Mouse (Mus musculus): ENCODE measurements at regions not wholly inside any gene's neighbourhood (a gene's known extent, or its start where the extent isn't known, plus 50 kb on each side); places are given as distances from the start of the nearest gene placed in this dataset.

GRCm38 (mm10) chr2:149467801-149468200 is 62.9 kb downstream of the Cst10 start:
- WGBS: 82% methylated on average over 2 of the region's 2 CpGs
- ATAC-seq: no peak
- no peak overlapping the region for H3K9ac ChIP-seq (ENCODE audit: low read depth, low read length)
- no peak overlapping the region for H3K4me2 ChIP-seq (ENCODE audit: low read length)
- no peak overlapping the region for H3K27ac ChIP-seq (ENCODE audit: low read length)
- H3K9me3 ChIP-seq (replicated peaks; ENCODE audit: control insufficient read depth, low read length, poor library complexity, severe bottlenecking): no peaks in the 10 kb centered on the region
- no peaks in the 10 kb centered on the region for H3K27me3 ChIP-seq (ENCODE audit: control insufficient read depth, insufficient read depth, low read depth, low read length)
- no peak overlapping the region for H3K4me3 ChIP-seq (ENCODE audit: low read depth, low read length)
- H3K36me3 ChIP-seq (ENCODE audit: control insufficient read depth, insufficient read depth, low read length): no peaks in the 10 kb centered on the region
- no peaks in the 10 kb centered on the region for H3K4me1 ChIP-seq (ENCODE audit: control insufficient read depth, insufficient read depth, low read length)

GRCm38 (mm10) chr2:149472411-149472810 is 67.6 kb downstream of the Cst10 start:
- no peaks in the 10 kb centered on the region for H3K27me3 ChIP-seq (ENCODE audit: control insufficient read depth, insufficient read depth, low read depth, low read length)
- no peaks in the 10 kb centered on the region for H3K36me3 ChIP-seq (ENCODE audit: control insufficient read depth, insufficient read depth, low read length)
- no peak overlapping the region for H3K9ac ChIP-seq (ENCODE audit: low read depth, low read length)
- no peaks in the 10 kb centered on the region for H3K9me3 ChIP-seq (replicated peaks; ENCODE audit: control insufficient read depth, low read length, poor library complexity, severe bottlenecking)
- H3K4me2 ChIP-seq (ENCODE audit: low read length): no peak overlapping the region
- ATAC-seq: no peak
- H3K4me3 ChIP-seq (ENCODE audit: low read depth, low read length): no peak overlapping the region
- no peaks in the 10 kb centered on the region for H3K4me1 ChIP-seq (ENCODE audit: control insufficient read depth, insufficient read depth, low read length)
- 78% methylated on average over 2 of the region's 2 CpGs for WGBS
- no peak overlapping the region for H3K27ac ChIP-seq (ENCODE audit: low read length)

GRCm38 (mm10) chr2:149493280-149493988 is 88.6 kb downstream of the Cst10 start:
- 50% methylated on average over 2 of the region's 2 CpGs for WGBS
- no peak overlapping the region for H3K27ac ChIP-seq (ENCODE audit: low read length)
- H3K9ac ChIP-seq (ENCODE audit: low read depth, low read length): no peak overlapping the region
- no peak for ATAC-seq
- H3K36me3 ChIP-seq (ENCODE audit: control insufficient read depth, insufficient read depth, low read length): no peaks in the 10 kb centered on the region
- no peaks in the 10 kb centered on the region for H3K9me3 ChIP-seq (replicated peaks; ENCODE audit: control insufficient read depth, low read length, poor library complexity, severe bottlenecking)
- no peaks in the 10 kb centered on the region for H3K4me1 ChIP-seq (ENCODE audit: control insufficient read depth, insufficient read depth, low read length)
- no peak overlapping the region for H3K4me2 ChIP-seq (ENCODE audit: low read length)
- H3K27me3 ChIP-seq (ENCODE audit: control insufficient read depth, insufficient read depth, low read depth, low read length): no peaks in the 10 kb centered on the region
- H3K4me3 ChIP-seq (ENCODE audit: low read depth, low read length): no peak overlapping the region

- H3K27me3 ChIP-seq (ENCODE audit: control insufficient read depth, insufficient read depth, low read depth, low read length): no peaks in the 10 kb centered on the region
- ATAC-seq: no peak
- 83% methylated on average over 1 of the region's 1 CpGs for WGBS
Observed at GRCm38 (mm10) chr2:149512870-149513269, 108.0 kb downstream of the Cst10 start.

GRCm38 (mm10) chr2:149524424-149524823 is 119.6 kb downstream of the Cst10 start:
- no peaks in the 10 kb centered on the region for H3K36me3 ChIP-seq (ENCODE audit: control insufficient read depth, insufficient read depth, low read length)
- no peak overlapping the region for H3K4me3 ChIP-seq (ENCODE audit: low read depth, low read length)
- H3K9me3 ChIP-seq (replicated peaks; ENCODE audit: control insufficient read depth, low read length, poor library complexity, severe bottlenecking): no peaks in the 10 kb centered on the region
- H3K4me1 ChIP-seq (ENCODE audit: control insufficient read depth, insufficient read depth, low read length): no peaks in the 10 kb centered on the region
- no peaks in the 10 kb centered on the region for H3K27me3 ChIP-seq (ENCODE audit: control insufficient read depth, insufficient read depth, low read depth, low read length)
- no peak for ATAC-seq
- H3K4me2 ChIP-seq (ENCODE audit: low read length): no peak overlapping the region
- no peak overlapping the region for H3K27ac ChIP-seq (ENCODE audit: low read length)
- H3K9ac ChIP-seq (ENCODE audit: low read depth, low read length): no peak overlapping the region

More at GRCm38 (mm10) chr2:149512870-149513269, 108.0 kb downstream of the Cst10 start:
- Histone ChIP-seq H3K9me3 (replicated peaks; ENCODE audit: control insufficient read depth, low read length, poor library complexity, severe bottlenecking) (no peaks in the 10 kb centered on the region), H3K9ac (ENCODE audit: low read depth, low read length) (no peak overlapping the region), H3K27ac (ENCODE audit: low read length) (no peak overlapping the region), H3K4me2 (ENCODE audit: low read length) (no peak overlapping the region), H3K36me3 (ENCODE audit: control insufficient read depth, insufficient read depth, low read length) (no peaks in the 10 kb centered on the region), H3K4me1 (ENCODE audit: control insufficient read depth, insufficient read depth, low read length) (no peaks in the 10 kb centered on the region), H3K4me3 (ENCODE audit: low read depth, low read length) (no peak overlapping the region)

GRCm38 (mm10) chr2:149542837-149543236 is 138.0 kb downstream of the Cst10 start:
- Histone ChIP-seq H3K27ac (ENCODE audit: low read length) (no peak overlapping the region), H3K27me3 (ENCODE audit: control insufficient read depth, insufficient read depth, low read depth, low read length) (no peaks in the 10 kb centered on the region), H3K9me3 (replicated peaks; ENCODE audit: control insufficient read depth, low read length, poor library complexity, severe bottlenecking) (no peaks in the 10 kb centered on the region), H3K9ac (ENCODE audit: low read depth, low read length) (no peak overlapping the region), H3K4me2 (ENCODE audit: low read length) (no peak overlapping the region), H3K36me3 (ENCODE audit: control insufficient read depth, insufficient read depth, low read length) (no peaks in the 10 kb centered on the region), H3K4me3 (ENCODE audit: low read depth, low read length) (no peak overlapping the region), H3K4me1 (ENCODE audit: control insufficient read depth, insufficient read depth, low read length) (no peaks in the 10 kb centered on the region)
- ATAC-seq: no peak
- WGBS: 60% methylated on average over 2 of the region's 2 CpGs

GRCm38 (mm10) chr2:149545708-149546107 is 140.9 kb downstream of the Cst10 start:
- 60% methylated on average over 2 of the region's 2 CpGs for WGBS
- no peak for ATAC-seq
- no peak overlapping the region for H3K9ac ChIP-seq (ENCODE audit: low read depth, low read length)

GRCm38 (mm10) chr2:149546639-149547200 is 141.9 kb downstream of the Cst10 start:
- no peak overlapping the region for H3K4me2 ChIP-seq (ENCODE audit: low read length)
- no peaks in the 10 kb centered on the region for H3K9me3 ChIP-seq (replicated peaks; ENCODE audit: control insufficient read depth, low read length, poor library complexity, severe bottlenecking)
- H3K9ac ChIP-seq (ENCODE audit: low read depth, low read length): no peak overlapping the region
- no peaks in the 10 kb centered on the region for H3K36me3 ChIP-seq (ENCODE audit: control insufficient read depth, insufficient read depth, low read length)
- no peaks in the 10 kb centered on the region for H3K4me1 ChIP-seq (ENCODE audit: control insufficient read depth, insufficient read depth, low read length)
- H3K27me3 ChIP-seq (ENCODE audit: control insufficient read depth, insufficient read depth, low read depth, low read length): no peaks in the 10 kb centered on the region
- H3K27ac ChIP-seq (ENCODE audit: low read length): no peak overlapping the region
- WGBS: 81% methylated on average over 2 of the region's 2 CpGs
- no peak overlapping the region for H3K4me3 ChIP-seq (ENCODE audit: low read depth, low read length)
- no peak for ATAC-seq

More at GRCm38 (mm10) chr2:149545708-149546107, 140.9 kb downstream of the Cst10 start:
- H3K27me3 ChIP-seq (ENCODE audit: control insufficient read depth, insufficient read depth, low read depth, low read length): no peaks in the 10 kb centered on the region
- no peaks in the 10 kb centered on the region for H3K4me1 ChIP-seq (ENCODE audit: control insufficient read depth, insufficient read depth, low read length)
- no peaks in the 10 kb centered on the region for H3K36me3 ChIP-seq (ENCODE audit: control insufficient read depth, insufficient read depth, low read length)
- H3K9me3 ChIP-seq (replicated peaks; ENCODE audit: control insufficient read depth, low read length, poor library complexity, severe bottlenecking): no peaks in the 10 kb centered on the region
- no peak overlapping the region for H3K4me3 ChIP-seq (ENCODE audit: low read depth, low read length)
- H3K4me2 ChIP-seq (ENCODE audit: low read length): no peak overlapping the region
- H3K27ac ChIP-seq (ENCODE audit: low read length): no peak overlapping the region

GRCm38 (mm10) chr2:149555209-149555608 is 150.4 kb downstream of the Cst10 start:
- H3K27ac ChIP-seq (ENCODE audit: low read length): no peak overlapping the region
- no peak overlapping the region for H3K4me2 ChIP-seq (ENCODE audit: low read length)
- no peaks in the 10 kb centered on the region for H3K9me3 ChIP-seq (replicated peaks; ENCODE audit: control insufficient read depth, low read length, poor library complexity, severe bottlenecking)
- no peak overlapping the region for H3K4me3 ChIP-seq (ENCODE audit: low read depth, low read length)
- H3K9ac ChIP-seq (ENCODE audit: low read depth, low read length): no peak overlapping the region
- no peaks in the 10 kb centered on the region for H3K27me3 ChIP-seq (ENCODE audit: control insufficient read depth, insufficient read depth, low read depth, low read length)
- H3K36me3 ChIP-seq (ENCODE audit: control insufficient read depth, insufficient read depth, low read length): no peaks in the 10 kb centered on the region
- no peaks in the 10 kb centered on the region for H3K4me1 ChIP-seq (ENCODE audit: control insufficient read depth, insufficient read depth, low read length)
- no peak for ATAC-seq
